Comparison of ENCODE assay signal across 8 mouse cellular contexts in the genomic region with DNA sequence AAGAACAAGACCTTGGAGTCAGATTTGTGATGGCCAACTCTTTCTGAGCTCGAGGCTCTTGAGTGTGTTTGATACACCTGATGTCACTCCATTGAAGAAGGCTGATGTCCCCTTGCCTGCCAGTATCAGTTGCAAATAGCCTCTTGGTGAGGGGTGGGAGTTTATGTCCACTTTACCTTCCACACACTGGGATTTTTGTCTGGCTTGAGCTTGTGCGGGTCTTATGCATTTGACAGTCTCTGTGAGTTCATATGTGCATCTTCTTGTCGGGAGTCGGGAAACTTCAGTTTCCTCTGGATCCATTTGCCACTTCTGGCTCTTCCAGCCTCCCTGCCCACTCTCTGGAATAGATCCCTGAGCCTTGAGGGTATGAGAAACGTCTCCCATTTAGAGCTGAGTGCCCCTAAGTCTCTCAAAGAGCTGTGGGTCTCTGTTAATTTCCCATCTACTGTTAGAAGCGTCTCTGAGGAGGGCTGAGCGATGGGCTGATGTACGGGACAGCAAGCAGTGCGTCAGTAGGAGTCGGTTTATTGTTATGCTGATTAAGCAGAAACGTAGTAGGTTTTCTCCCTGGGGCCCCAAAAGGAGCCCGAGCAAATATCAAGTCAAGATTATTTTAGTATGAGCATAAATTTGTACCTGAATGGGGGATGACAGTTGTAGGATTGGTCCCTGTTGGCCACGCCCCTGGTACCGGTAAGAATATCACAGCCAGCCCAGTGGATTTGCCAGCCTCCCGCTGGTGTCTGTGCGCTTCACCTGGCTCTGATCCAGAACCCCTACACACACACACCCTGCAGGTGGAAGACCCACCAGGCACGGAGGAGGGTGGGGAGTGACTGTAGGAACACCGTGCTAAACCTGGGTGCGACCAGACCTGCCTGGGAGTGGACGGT. TPM values are rescaled to one million over a fixed set of nuclear protein-coding genes. Genes with fewer than 3 reads are reported as not detected.
A peak's percentile ranks its signal among the peaks of the same experiment; 100 is the strongest.
DNase-seq lines count a peak whose midpoint lies in the region; ATAC-seq and TF ChIP-seq lines count a peak whose summit lies in the region.

No protein-coding gene starts in this region.

- peak overlapping the region; percentile 7; the same call in 1 of the 2 replicates for H3K27ac ChIP-seq in kidney, adult 2 months (ENCODE audit: insufficient read depth, low read depth, low read length)
- no peak overlapping the region for H3K27ac ChIP-seq in bone marrow macrophage, adult 2 months (ENCODE audit: insufficient read depth, low read depth, low read length)
- H3K27ac ChIP-seq in hindbrain, embryonic 13.5 days, result no peak overlapping the region
- H3K27ac ChIP-seq in midbrain, embryonic 14.5 days (replicated peaks; ENCODE audit: low read depth, low read length), result no peak overlapping the region

- no peaks in the 10 kb centered on the region for H3K27me3 ChIP-seq in kidney, adult 2 months (replicated peaks; ENCODE audit: control insufficient read depth, insufficient read depth, low read length)
- peaks cover 79% of the 10 kb centered on the region for H3K27me3 ChIP-seq in hindbrain, embryonic 13.5 days
- H3K27me3 ChIP-seq in midbrain, embryonic 14.5 days (ENCODE audit: control insufficient read depth, insufficient read depth, low read length), result peaks cover 44% of the 10 kb centered on the region

- intact Hi-C loops in left cerebral cortex, postnatal 36 days (cut with DNase I), result no loop called here

- TF ChIP-seq POLR2A in kidney, adult 2 months (IDR thresholded peaks at IDR 0.05; ENCODE audit: low read depth, low read length), result no peak
- no peak for TF ChIP-seq POLR2A in bone marrow macrophage, adult 2 months (IDR thresholded peaks at IDR 0.05; ENCODE audit: borderline replicate concordance, low read depth, low read length)

- H3K9ac ChIP-seq in hindbrain, embryonic 13.5 days, result peak overlapping the region; percentile 61
- peak overlapping the region; percentile 17; the same call in 1 of the 2 replicates for H3K9ac ChIP-seq in midbrain, embryonic 14.5 days (replicated peaks; ENCODE audit: low read length)

- TF ChIP-seq CTCF in kidney, adult 2 months (conservative IDR thresholded peaks at IDR 0.05; ENCODE audit: insufficient read depth, insufficient read length, low read depth, low read length), result no peak
- TF ChIP-seq CTCF in bone marrow macrophage, adult 2 months (IDR thresholded peaks at IDR 0.05; ENCODE audit: low read depth, low read length), result no peak

- peaks cover 22% of the 10 kb centered on the region for H3K4me1 ChIP-seq in kidney, adult 2 months (ENCODE audit: control insufficient read depth, insufficient read depth, low read length)
- H3K4me1 ChIP-seq in bone marrow macrophage, adult 2 months (ENCODE audit: control insufficient read depth, insufficient read depth, low read length), result peaks cover 8% of the 10 kb centered on the region
- H3K4me1 ChIP-seq in hindbrain, embryonic 13.5 days (replicated peaks), result peaks cover 39% of the 10 kb centered on the region
- peaks cover 13% of the 10 kb centered on the region for H3K4me1 ChIP-seq in midbrain, embryonic 14.5 days (ENCODE audit: control insufficient read depth, insufficient read depth, low read length)

- H3K9me3 ChIP-seq in hindbrain, embryonic 13.5 days, result no peaks in the 10 kb centered on the region
- no peaks in the 10 kb centered on the region for H3K9me3 ChIP-seq in midbrain, embryonic 14.5 days (ENCODE audit: control insufficient read depth, low read length)

- peak overlapping the region; percentile 51 for H3K4me3 ChIP-seq in kidney, adult 2 months (ENCODE audit: insufficient read depth, low read depth, low read length)
- peak overlapping the region; percentile 51 for H3K4me3 ChIP-seq in bone marrow macrophage, adult 2 months (ENCODE audit: insufficient read depth, low read length)
- peak overlapping the region; percentile 37 for H3K4me3 ChIP-seq in hindbrain, embryonic 13.5 days
- peak overlapping the region; percentile 28 for H3K4me3 ChIP-seq in midbrain, embryonic 14.5 days (replicated peaks; ENCODE audit: low read depth, low read length)

- no peak for ATAC-seq in hindbrain, embryonic 13.5 days (ENCODE audit: low FRiP score)
- ATAC-seq in midbrain, embryonic 14.5 days (ENCODE audit: low FRiP score, low TSS enrichment), result no peak

- 12% methylated on average over 20 of the region's 20 CpGs for WGBS in kidney, adult 2 months
- WGBS in hindbrain, embryonic 13.5 days, result 5% methylated on average over 20 of the region's 20 CpGs
- 3% methylated on average over 20 of the region's 20 CpGs for WGBS in midbrain, embryonic 14.5 days

- peak overlapping the region; percentile 60 for H3K4me2 ChIP-seq in hindbrain, embryonic 13.5 days
- peak overlapping the region; percentile 59 for H3K4me2 ChIP-seq in midbrain, embryonic 14.5 days (ENCODE audit: low read length)

- no peak for DNase-seq in kidney, adult 2 months
- no peak for DNase-seq in kidney, postnatal 14 days
- no peak for DNase-seq in midbrain, embryonic 14.5 days
- no peak for DNase-seq in urinary bladder, adult 2 months (ENCODE audit: low spot score)
- no peak for DNase-seq in urinary bladder, postnatal 10 days (ENCODE audit: low spot score)
- no peak for DNase-seq in left cerebral cortex, postnatal 36 days (ENCODE audit: low spot score in 2 of 2)

- H3K36me3 ChIP-seq in kidney, adult 2 months (ENCODE audit: control insufficient read depth, insufficient read depth, low read length), result no peaks in the 10 kb centered on the region
- H3K36me3 ChIP-seq in hindbrain, embryonic 13.5 days, result no peaks in the 10 kb centered on the region
- no peaks in the 10 kb centered on the region for H3K36me3 ChIP-seq in midbrain, embryonic 14.5 days (ENCODE audit: control insufficient read depth, insufficient read depth, low read length)

RNA-seq across cellular contexts. Expression of a gene that starts 0.6 kb away (rescaled TPM):
- polyA plus RNA-seq in kidney, adult 2 months (2012; rRNA removed), result 4.9 and 5.1 TPM in 2 replicates
- polyA plus RNA-seq in bone marrow macrophage, adult 2 months (2012; ENCODE audit: insufficient read depth, insufficient read length, missing spikeins), result not detected in 2 replicates
- polyA plus RNA-seq in hindbrain, embryonic 13.5 days (2015; fragmentation: Nextera tagmentation; extraction: Ambion mirVana), result 1.4 TPM in 2 replicates
- 0.84 and 0.89 TPM in 2 replicates for polyA plus RNA-seq in midbrain, embryonic 14.5 days (2014; fragmentation: Nextera tagmentation; extraction: Ambion mirVana)
- polyA plus RNA-seq in urinary bladder, adult 2 months (2012; rRNA removed), result 8.3 and 13.5 TPM in 2 replicates
- 10 to 100 TPM; 14.6 to 15.3 TPM for total RNA-seq in left cerebral cortex, postnatal 36 days (2021)

RNA-seq across cellular contexts. Expression of a gene that starts 25.0 kb away (rescaled TPM):
- 1.2 and 1.6 TPM in 2 replicates for polyA plus RNA-seq in kidney, adult 2 months (2012; rRNA removed)
- 0.92 and 1.9 TPM in 2 replicates for polyA plus RNA-seq in bone marrow macrophage, adult 2 months (2012; ENCODE audit: insufficient read depth, insufficient read length, missing spikeins)
- polyA plus RNA-seq in hindbrain, embryonic 13.5 days (2015; fragmentation: Nextera tagmentation; extraction: Ambion mirVana), result 8.1 and 8.5 TPM in 2 replicates
- polyA plus RNA-seq in midbrain, embryonic 14.5 days (2014; fragmentation: Nextera tagmentation; extraction: Ambion mirVana), result 5.7 and 7.8 TPM in 2 replicates
- 2.4 and 2.6 TPM in 2 replicates for polyA plus RNA-seq in urinary bladder, adult 2 months (2012; rRNA removed)
- 1 to 10 TPM; 3.2 to 3.3 TPM for total RNA-seq in left cerebral cortex, postnatal 36 days (2021)
